Mouse (Mus musculus) 3T3-L1 (cell line): ENCODE measurements at regions not wholly inside any gene's neighbourhood (a gene's known extent, or its start where the extent isn't known, plus 50 kb on each side); places are given as distances from the start of the nearest gene placed in this dataset.

Source experiments
- DNase-seq: peaks from one replicate; pipeline ENCODE4 v3.0.0-alpha.2; 2015; ENCODE audit warnings: low read depth, low spot score

GRCm38 (mm10) chr7:73191388-73192278 is 183.7 kb upstream of the Rgma start:
- no peak for DNase-seq

- DNase-seq = no peak
Measured at GRCm38 (mm10) chr7:73192839-73193238, 182.5 kb upstream of the Rgma start.

- DNase-seq = no peak
Measured at GRCm38 (mm10) chr7:73195306-73195705, 180.0 kb upstream of the Rgma start.

- no peak for DNase-seq
Measured at GRCm38 (mm10) chr7:73196851-73197531, 178.3 kb upstream of the Rgma start.

- DNase-seq = no peak
Measured at GRCm38 (mm10) chr7:73198069-73198468, 177.2 kb upstream of the Rgma start.

GRCm38 (mm10) chr7:73199967-73200366 is 175.3 kb upstream of the Rgma start:
- no peak for DNase-seq

GRCm38 (mm10) chr7:73201330-73201729 is 174.0 kb upstream of the Rgma start:
- no peak for DNase-seq

- DNase-seq = no peak
Measured at GRCm38 (mm10) chr7:73206922-73207811, 168.1 kb upstream of the Rgma start.

GRCm38 (mm10) chr7:73208479-73208816 is 166.9 kb upstream of the Rgma start:
- no peak for DNase-seq

- DNase-seq = no peak
Measured at GRCm38 (mm10) chr7:73208817-73209602, 166.3 kb upstream of the Rgma start.

- no peak for DNase-seq
Measured at GRCm38 (mm10) chr7:73210078-73210477, 165.2 kb upstream of the Rgma start.

GRCm38 (mm10) chr7:73222237-73222915 is 152.9 kb upstream of the Rgma start:
- DNase-seq = no peak

GRCm38 (mm10) chr7:73222929-73223512 is 152.3 kb upstream of the Rgma start:
- DNase-seq = no peak

GRCm38 (mm10) chr7:73233539-73234158 is 141.7 kb upstream of the Rgma start:
- DNase-seq = peak; percentile 89

- DNase-seq = no peak
Measured at GRCm38 (mm10) chr7:73238486-73238885, 136.8 kb upstream of the Rgma start.

GRCm38 (mm10) chr7:73243591-73244355 is 131.5 kb upstream of the Rgma start:
- no peak for DNase-seq

- DNase-seq = peak; percentile 74
Measured at GRCm38 (mm10) chr7:73245431-73245830, 129.9 kb upstream of the Rgma start.

- DNase-seq = no peak
Measured at GRCm38 (mm10) chr7:73250593-73250992, 124.7 kb upstream of the Rgma start.

GRCm38 (mm10) chr7:73251187-73251740 is 124.0 kb upstream of the Rgma start:
- DNase-seq = no peak
